Mouse (Mus musculus) layer of hippocampus, adult 8-10 months (tissue): ENCODE measurements around the gene Cnot8. TPM values are rescaled to one million over a fixed set of nuclear protein-coding genes. Genes with fewer than 3 reads are reported as not detected.

Experiments used
- DNase-seq, 2 experiments: peaks; one replicate each; pipeline ENCODE4 v3.0.0; 2022; ENCODE audit warnings: low spot score in 2 of 2
- total RNA-seq, 4 experiments: library from RNA; stranded (reverse); gene quantifications; 2 replicates each; pipeline ENCODE4 v1.2.4; 2022

Cnot8 gene
- total RNA-seq, 4 experiments from 2014 or later = 54.0 to 57.5 (median 55.3) TPM

- DNase-seq = no peak
These were observed 654 bp upstream of the Cnot8 start for GRCm38 (mm10) chr11:58103344-58103653.

GRCm38 (mm10) chr11:58104351-58104791, 418 bp downstream of the Cnot8 start:
- no peak for DNase-seq

- no peak for DNase-seq
These were observed 3.1 kb downstream of the Cnot8 start for GRCm38 (mm10) chr11:58107009-58107408.

- no peak for DNase-seq
These were observed 3.8 kb downstream of the Cnot8 start for GRCm38 (mm10) chr11:58107664-58108337.

- no peak for DNase-seq
These were observed 12.6 kb downstream of the Cnot8 start for GRCm38 (mm10) chr11:58116560-58116959.

- no peak for DNase-seq
These were observed 13.2 kb downstream of the Cnot8 start for GRCm38 (mm10) chr11:58117044-58117652.

GRCm38 (mm10) chr11:58120655-58121054, 16.7 kb downstream of the Cnot8 start:
- no peak for DNase-seq

GRCm38 (mm10) chr11:58121351-58121750, 17.4 kb downstream of the Cnot8 start:
- DNase-seq = no peak

GRCm38 (mm10) chr11:58123711-58124110, 19.8 kb downstream of the Cnot8 start:
- DNase-seq = no peak

GRCm38 (mm10) chr11:58125021-58125420, 21.1 kb downstream of the Cnot8 start:
- DNase-seq = no peak

GRCm38 (mm10) chr11:58126397-58127160, 22.6 kb downstream of the Cnot8 start:
- DNase-seq = peak; percentile 20 to 23

GRCm38 (mm10) chr11:58127544-58127943, 23.6 kb downstream of the Cnot8 start:
- DNase-seq = no peak

- DNase-seq = no peak
These were observed 25.4 kb downstream of the Cnot8 start for GRCm38 (mm10) chr11:58129302-58129843.

GRCm38 (mm10) chr11:58132026-58132425, 28.1 kb downstream of the Cnot8 start:
- DNase-seq = no peak

- no peak for DNase-seq
These were observed 30.9 kb downstream of the Cnot8 start for GRCm38 (mm10) chr11:58134869-58135268.

GRCm38 (mm10) chr11:58135296-58135695, 31.3 kb downstream of the Cnot8 start:
- DNase-seq = no peak

- DNase-seq = no peak
These were observed 32.7 kb downstream of the Cnot8 start for GRCm38 (mm10) chr11:58136677-58137076.

- DNase-seq = no peak
These were observed 34.9 kb downstream of the Cnot8 start for GRCm38 (mm10) chr11:58138821-58139220.

- DNase-seq = no peak
These were observed 35.5 kb downstream of the Cnot8 start for GRCm38 (mm10) chr11:58139466-58139865.

- peak; percentile 36 to 50 for DNase-seq
These were observed 39.9 kb downstream of the Cnot8 start for GRCm38 (mm10) chr11:58143704-58144426.

- DNase-seq = no peak
These were observed 42.3 kb downstream of the Cnot8 start for GRCm38 (mm10) chr11:58146241-58146640.

- no peak for DNase-seq
These were observed 51.5 kb downstream of the Cnot8 start for GRCm38 (mm10) chr11:58155458-58155857.
